Mouse (Mus musculus): Measurements from ENCODE around the gene Lrp11. TPM values are rescaled to one million over a fixed set of nuclear protein-coding genes. Genes with fewer than 3 reads are reported as not detected.

The Lrp11 gene
- polyA plus RNA-seq, 1 experiment, result 7.9 TPM

GRCm38 (mm10) chr10:7586771-7587170 is 2.8 kb upstream of the Lrp11 start:
- no peaks in the 10 kb centered on the region for H3K79me3 ChIP-seq (ENCODE audit: low read depth)
- H3K4me3 ChIP-seq (ENCODE audit: insufficient read depth, poor library complexity, severe bottlenecking), result no peak overlapping the region
- H3ac ChIP-seq (ENCODE audit: control insufficient read depth, insufficient read length, low read depth), result no peak overlapping the region
- no peaks in the 10 kb centered on the region for H3K79me2 ChIP-seq (ENCODE audit: control insufficient read depth, insufficient read depth)
- TF ChIP-seq CTCF (IDR thresholded peaks at IDR 0.05; ENCODE audit: control insufficient read depth, insufficient read depth, insufficient read length) (no peak), CEBPB (IDR thresholded peaks at IDR 0.05; ENCODE audit: low read depth) (no peak), USF1 (IDR thresholded peaks at IDR 0.05; ENCODE audit: low read depth) (no peak), MYOD1 (IDR thresholded peaks at IDR 0.05; ENCODE audit: control insufficient read depth, insufficient read length, low read depth) (no peak), FOSL1 (IDR thresholded peaks at IDR 0.05; ENCODE audit: insufficient read depth, low read length, poor library complexity, severe bottlenecking) (no peak), MYOG (IDR thresholded peaks at IDR 0.05; ENCODE audit: control insufficient read depth, extremely low read depth, insufficient read length) (no peak), MAX (IDR thresholded peaks at IDR 0.05) (no peak)
- no peaks in the 10 kb centered on the region for H3K36me3 ChIP-seq (ENCODE audit: control insufficient read depth, insufficient read depth)
- H3K27me3 ChIP-seq (ENCODE audit: control insufficient read depth, insufficient read depth, insufficient read length), result peaks cover 8% of the 10 kb centered on the region

- H3K79me3 ChIP-seq (ENCODE audit: low read depth), result no peaks in the 10 kb centered on the region
- no peaks in the 10 kb centered on the region for H3K36me3 ChIP-seq (ENCODE audit: control insufficient read depth, insufficient read depth)
- H3K4me3 ChIP-seq (ENCODE audit: insufficient read depth, poor library complexity, severe bottlenecking), result peak overlapping the region; percentile 48
- no peak for TF ChIP-seq CEBPB (IDR thresholded peaks at IDR 0.05; ENCODE audit: low read depth)
- TF ChIP-seq MAX (IDR thresholded peaks at IDR 0.05), result no peak
- TF ChIP-seq MYOG (IDR thresholded peaks at IDR 0.05; ENCODE audit: control insufficient read depth, extremely low read depth, insufficient read length), result no peak
- no peak for TF ChIP-seq MYOD1 (IDR thresholded peaks at IDR 0.05; ENCODE audit: control insufficient read depth, insufficient read length, low read depth)
- TF ChIP-seq CTCF (IDR thresholded peaks at IDR 0.05; ENCODE audit: control insufficient read depth, insufficient read depth, insufficient read length), result no peak
- TF ChIP-seq FOSL1 (IDR thresholded peaks at IDR 0.05; ENCODE audit: insufficient read depth, low read length, poor library complexity, severe bottlenecking), result no peak
- no peak for TF ChIP-seq USF1 (IDR thresholded peaks at IDR 0.05; ENCODE audit: low read depth)
- H3ac ChIP-seq (ENCODE audit: control insufficient read depth, insufficient read length, low read depth), result peak overlapping the region; percentile 86
- H3K27me3 ChIP-seq (ENCODE audit: control insufficient read depth, insufficient read depth, insufficient read length), result no peaks in the 10 kb centered on the region
- no peaks in the 10 kb centered on the region for H3K79me2 ChIP-seq (ENCODE audit: control insufficient read depth, insufficient read depth)
Observed at GRCm38 (mm10) chr10:7590234-7590689, 662 bp downstream of the Lrp11 start.

- TF ChIP-seq MAX (IDR thresholded peaks at IDR 0.05) (no peak), FOSL1 (IDR thresholded peaks at IDR 0.05; ENCODE audit: insufficient read depth, low read length, poor library complexity, severe bottlenecking) (no peak), CTCF (IDR thresholded peaks at IDR 0.05; ENCODE audit: control insufficient read depth, insufficient read depth, insufficient read length) (no peak), USF1 (IDR thresholded peaks at IDR 0.05; ENCODE audit: low read depth) (no peak), CEBPB (IDR thresholded peaks at IDR 0.05; ENCODE audit: low read depth) (no peak), MYOG (IDR thresholded peaks at IDR 0.05; ENCODE audit: control insufficient read depth, extremely low read depth, insufficient read length) (no peak), MYOD1 (IDR thresholded peaks at IDR 0.05; ENCODE audit: control insufficient read depth, insufficient read length, low read depth) (no peak)
- Histone ChIP-seq H3K36me3 (ENCODE audit: control insufficient read depth, insufficient read depth) (no peaks in the 10 kb centered on the region), H3K79me2 (ENCODE audit: control insufficient read depth, insufficient read depth) (no peaks in the 10 kb centered on the region), H3ac (ENCODE audit: control insufficient read depth, insufficient read length, low read depth) (no peak overlapping the region), H3K79me3 (ENCODE audit: low read depth) (no peaks in the 10 kb centered on the region), H3K4me3 (ENCODE audit: insufficient read depth, poor library complexity, severe bottlenecking) (peak overlapping the region; percentile 48), H3K27me3 (ENCODE audit: control insufficient read depth, insufficient read depth, insufficient read length) (no peaks in the 10 kb centered on the region)
Observed at GRCm38 (mm10) chr10:7590792-7591191, 1.2 kb downstream of the Lrp11 start.

- Histone ChIP-seq H3K36me3 (ENCODE audit: control insufficient read depth, insufficient read depth) (no peaks in the 10 kb centered on the region), H3K79me2 (ENCODE audit: control insufficient read depth, insufficient read depth) (no peaks in the 10 kb centered on the region), H3K27me3 (ENCODE audit: control insufficient read depth, insufficient read depth, insufficient read length) (no peaks in the 10 kb centered on the region), H3K79me3 (ENCODE audit: low read depth) (no peaks in the 10 kb centered on the region), H3K4me3 (ENCODE audit: insufficient read depth, poor library complexity, severe bottlenecking) (no peak overlapping the region), H3ac (ENCODE audit: control insufficient read depth, insufficient read length, low read depth) (no peak overlapping the region)
- TF ChIP-seq CTCF (IDR thresholded peaks at IDR 0.05; ENCODE audit: control insufficient read depth, insufficient read depth, insufficient read length), result no peak
Observed at GRCm38 (mm10) chr10:7594797-7595196, 5.2 kb downstream of the Lrp11 start.

GRCm38 (mm10) chr10:7596251-7596650 is 6.7 kb downstream of the Lrp11 start:
- TF ChIP-seq MYOG (IDR thresholded peaks at IDR 0.05; ENCODE audit: control insufficient read depth, extremely low read depth, insufficient read length) (no peak), FOSL1 (IDR thresholded peaks at IDR 0.05; ENCODE audit: insufficient read depth, low read length, poor library complexity, severe bottlenecking) (no peak), USF1 (IDR thresholded peaks at IDR 0.05; ENCODE audit: low read depth) (no peak), MYOD1 (IDR thresholded peaks at IDR 0.05; ENCODE audit: control insufficient read depth, insufficient read length, low read depth) (no peak), CEBPB (IDR thresholded peaks at IDR 0.05; ENCODE audit: low read depth) (no peak), MAX (IDR thresholded peaks at IDR 0.05) (no peak), CTCF (IDR thresholded peaks at IDR 0.05; ENCODE audit: control insufficient read depth, insufficient read depth, insufficient read length) (no peak)
- H3K36me3 ChIP-seq (ENCODE audit: control insufficient read depth, insufficient read depth), result no peaks in the 10 kb centered on the region

GRCm38 (mm10) chr10:7598177-7598576 is 8.6 kb downstream of the Lrp11 start:
- H3K79me2 ChIP-seq (ENCODE audit: control insufficient read depth, insufficient read depth), result no peaks in the 10 kb centered on the region
- TF ChIP-seq CEBPB (IDR thresholded peaks at IDR 0.05; ENCODE audit: low read depth), result no peak
- TF ChIP-seq MYOD1 (IDR thresholded peaks at IDR 0.05; ENCODE audit: control insufficient read depth, insufficient read length, low read depth), result no peak
- TF ChIP-seq MYOG (IDR thresholded peaks at IDR 0.05; ENCODE audit: control insufficient read depth, extremely low read depth, insufficient read length), result no peak
- no peak for TF ChIP-seq USF1 (IDR thresholded peaks at IDR 0.05; ENCODE audit: low read depth)
- no peak for TF ChIP-seq MAX (IDR thresholded peaks at IDR 0.05)
- TF ChIP-seq FOSL1 (IDR thresholded peaks at IDR 0.05; ENCODE audit: insufficient read depth, low read length, poor library complexity, severe bottlenecking), result no peak
- no peak for TF ChIP-seq CTCF (IDR thresholded peaks at IDR 0.05; ENCODE audit: control insufficient read depth, insufficient read depth, insufficient read length)
- no peaks in the 10 kb centered on the region for H3K27me3 ChIP-seq (ENCODE audit: control insufficient read depth, insufficient read depth, insufficient read length)
- no peaks in the 10 kb centered on the region for H3K36me3 ChIP-seq (ENCODE audit: control insufficient read depth, insufficient read depth)
- no peak overlapping the region for H3ac ChIP-seq (ENCODE audit: control insufficient read depth, insufficient read length, low read depth)
- no peaks in the 10 kb centered on the region for H3K79me3 ChIP-seq (ENCODE audit: low read depth)
- H3K4me3 ChIP-seq (ENCODE audit: insufficient read depth, poor library complexity, severe bottlenecking), result no peak overlapping the region

More at GRCm38 (mm10) chr10:7596251-7596650, 6.7 kb downstream of the Lrp11 start:
- no peak overlapping the region for H3ac ChIP-seq (ENCODE audit: control insufficient read depth, insufficient read length, low read depth)
- no peaks in the 10 kb centered on the region for H3K79me3 ChIP-seq (ENCODE audit: low read depth)
- H3K4me3 ChIP-seq (ENCODE audit: insufficient read depth, poor library complexity, severe bottlenecking), result no peak overlapping the region
- no peaks in the 10 kb centered on the region for H3K27me3 ChIP-seq (ENCODE audit: control insufficient read depth, insufficient read depth, insufficient read length)
- no peaks in the 10 kb centered on the region for H3K79me2 ChIP-seq (ENCODE audit: control insufficient read depth, insufficient read depth)

Measured in C2C12 (cell line).